Mouse (Mus musculus) adrenal gland, postnatal 25 days (tissue): ENCODE data around the gene Plpp1. TPM values are rescaled to one million over a fixed set of nuclear protein-coding genes. Genes with fewer than 3 reads are reported as not detected.

Source experiments
- DNase-seq: peaks from one replicate; pipeline ENCODE4 v3.0.0; 2021; ENCODE audit warnings: mixed read lengths
- total RNA-seq: library from RNA; stranded (reverse); gene quantifications from 2 replicates; pipeline ENCODE4 v1.2.3, GENCODE M21; 2021

The Plpp1 gene
- total RNA-seq, 1 experiment from 2014 or later: 226 TPM

DNA sequence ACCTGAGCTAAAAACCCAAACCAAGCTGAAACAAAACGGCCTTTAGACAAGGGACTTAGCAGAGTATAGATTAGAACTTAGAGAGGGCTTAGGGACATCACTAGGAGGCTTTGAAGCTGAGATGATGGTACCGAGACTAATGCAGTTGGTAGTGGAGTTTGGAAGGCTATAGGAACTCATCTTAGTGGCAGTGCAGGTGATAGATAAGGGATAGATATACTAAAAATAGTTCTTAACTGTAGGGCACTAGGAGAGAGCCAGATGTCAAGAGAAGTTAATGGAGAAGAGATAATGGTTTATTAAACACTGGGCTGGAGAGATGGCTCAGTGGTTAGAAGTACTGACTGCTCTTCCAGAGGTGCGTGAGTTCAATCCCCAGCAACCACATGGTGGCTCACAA lies 15.4 kb downstream of the Plpp1 start:
- no peak for DNase-seq

GRCm38 (mm10) chr13:112818125-112818524 lies 17.5 kb downstream of the Plpp1 start:
- no peak for DNase-seq

- DNase-seq: no peak
Measured at GRCm38 (mm10) chr13:112822413-112822812, 21.8 kb downstream of the Plpp1 start.

- DNase-seq: no peak
Measured at GRCm38 (mm10) chr13:112823236-112823910, 22.8 kb downstream of the Plpp1 start.

DNA sequence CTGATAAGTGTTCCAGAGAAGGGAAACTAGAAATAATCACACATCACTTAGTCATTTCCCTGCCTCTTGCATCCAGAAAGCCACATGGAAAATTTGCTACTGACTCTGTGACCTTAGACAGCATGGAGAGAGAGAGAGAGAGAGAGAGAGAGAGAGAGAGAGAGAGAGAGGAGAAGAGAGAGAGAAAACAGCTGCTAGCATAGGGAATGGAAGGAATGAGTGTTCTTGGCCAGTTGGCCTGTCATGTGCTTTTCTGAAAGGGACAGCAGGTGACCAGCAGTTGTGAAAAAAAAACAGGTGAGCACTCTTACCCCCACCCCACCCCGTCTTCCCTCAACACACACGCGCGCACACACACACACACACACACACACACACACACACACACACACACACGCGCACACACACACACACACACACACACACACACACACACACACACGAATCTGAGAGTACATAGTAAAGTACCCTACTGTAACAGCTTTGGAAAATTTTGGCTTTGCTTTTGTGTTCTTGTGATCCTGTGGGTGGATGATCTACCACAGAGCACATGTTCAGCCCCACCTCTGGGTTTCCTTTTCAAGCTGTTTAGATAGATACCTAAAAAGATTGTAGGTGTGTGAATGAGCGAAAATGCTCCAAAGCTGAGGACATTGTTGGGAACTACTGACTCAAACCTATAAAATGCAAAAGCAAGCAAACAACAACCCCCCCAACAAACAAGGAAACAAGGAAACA lies 23.5 kb downstream of the Plpp1 start:
- no peak for DNase-seq

DNA sequence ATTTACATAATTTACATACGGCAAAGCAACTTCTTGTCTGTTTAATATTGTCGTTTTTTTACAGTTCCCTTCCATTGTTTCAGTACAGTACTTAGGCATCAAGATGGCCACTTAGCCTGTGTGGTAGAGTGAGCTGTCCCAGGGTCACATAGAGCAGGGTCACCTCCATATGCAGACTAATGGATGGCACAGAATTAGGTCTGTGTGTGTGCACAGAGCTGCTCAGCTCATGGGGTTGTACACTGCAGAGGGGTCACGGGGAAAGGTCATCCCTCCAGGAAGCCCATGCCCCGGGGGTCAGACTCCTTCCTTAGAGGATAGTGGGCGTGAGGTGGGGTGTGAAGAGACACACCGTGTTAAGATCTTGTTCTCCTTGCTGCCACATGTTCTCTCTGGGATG lies 24.9 kb downstream of the Plpp1 start:
- no peak for DNase-seq

DNA sequence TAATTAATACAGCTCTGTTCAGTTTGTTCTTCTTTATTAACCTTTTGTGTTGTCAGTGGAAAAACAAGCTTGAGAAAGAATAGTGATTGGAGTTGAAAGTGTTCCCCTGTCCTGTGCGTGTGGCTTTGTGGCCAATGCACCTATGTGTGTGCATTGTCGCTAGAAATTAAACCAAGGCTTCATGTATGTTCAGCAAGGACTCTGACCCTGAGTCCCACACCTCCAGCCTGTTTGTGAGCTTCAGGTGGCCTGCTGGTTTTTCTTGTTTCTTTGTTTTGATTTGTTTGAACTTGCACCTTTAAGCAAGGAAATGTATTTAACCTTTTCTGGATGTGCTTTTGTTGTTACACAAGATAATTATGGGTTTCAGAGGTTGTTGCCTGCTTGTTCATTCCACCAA lies 29.0 kb downstream of the Plpp1 start:
- no peak for DNase-seq

DNA sequence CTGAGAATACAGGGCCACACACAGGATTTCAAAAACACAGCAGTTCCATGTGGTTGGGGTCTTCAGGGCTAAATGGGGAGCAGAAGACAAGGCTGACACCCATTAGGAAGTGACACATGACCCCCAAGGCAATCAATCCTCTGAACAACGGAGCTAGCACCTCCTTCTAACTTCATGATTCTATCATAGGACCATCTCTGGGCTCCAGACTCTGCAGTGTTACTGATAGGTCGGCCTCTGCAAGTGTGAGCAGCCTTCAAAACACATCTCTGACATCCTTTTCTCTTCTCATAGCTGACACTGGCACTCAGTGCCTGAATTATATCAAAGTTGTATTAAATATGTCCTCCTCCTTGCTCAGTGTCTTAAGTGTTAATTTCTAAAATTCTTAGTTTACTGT lies 32.0 kb downstream of the Plpp1 start:
- no peak for DNase-seq

GRCm38 (mm10) chr13:112833253-112833894 lies 32.8 kb downstream of the Plpp1 start:
- no peak for DNase-seq

GRCm38 (mm10) chr13:112833895-112834263 lies 33.3 kb downstream of the Plpp1 start:
- no peak for DNase-seq

DNA sequence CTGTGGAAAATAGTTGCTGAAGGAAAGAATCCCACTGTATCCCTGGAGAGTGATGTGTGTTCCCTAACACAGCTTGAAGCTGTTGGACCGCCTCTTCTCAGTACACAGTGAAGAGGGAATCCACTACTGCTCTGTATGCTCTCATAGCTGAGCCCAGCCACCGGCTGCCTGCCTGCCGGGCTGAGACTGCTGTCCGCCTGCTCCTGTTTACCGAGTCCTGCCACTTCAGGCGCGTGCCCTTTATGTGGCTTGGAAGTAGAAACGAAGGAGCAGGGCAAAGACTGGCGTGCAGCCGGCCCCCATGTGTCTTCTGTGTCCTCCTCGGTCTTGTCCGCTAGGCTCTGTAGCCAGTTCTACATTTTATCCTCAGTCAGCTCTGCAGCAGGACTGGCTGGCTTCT lies 34.5 kb downstream of the Plpp1 start:
- no peak for DNase-seq

DNA sequence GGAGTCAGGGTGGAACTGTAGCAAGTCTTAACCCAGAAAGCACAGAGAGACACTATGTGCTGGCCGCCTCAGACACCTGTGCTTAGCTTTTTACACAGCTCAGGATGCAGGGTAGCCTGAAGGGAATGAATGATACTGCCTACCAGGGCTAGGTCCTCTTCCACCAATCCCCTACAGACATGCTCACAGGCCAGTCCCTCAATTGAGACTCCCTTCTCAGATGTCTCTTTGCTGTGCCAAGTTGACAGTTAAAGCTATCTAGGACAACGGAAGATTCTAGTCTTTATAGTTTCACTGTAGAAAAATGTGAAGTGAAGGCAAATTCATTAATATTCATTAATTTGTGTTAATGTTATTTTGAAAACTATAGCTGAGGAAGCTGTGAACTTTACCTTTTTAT lies 36.4 kb downstream of the Plpp1 start:
- DNase-seq: no peak

- no peak for DNase-seq
Measured at GRCm38 (mm10) chr13:112837621-112838155, 37.1 kb downstream of the Plpp1 start.

GRCm38 (mm10) chr13:112838562-112839232 lies 38.1 kb downstream of the Plpp1 start:
- DNase-seq: no peak

DNA sequence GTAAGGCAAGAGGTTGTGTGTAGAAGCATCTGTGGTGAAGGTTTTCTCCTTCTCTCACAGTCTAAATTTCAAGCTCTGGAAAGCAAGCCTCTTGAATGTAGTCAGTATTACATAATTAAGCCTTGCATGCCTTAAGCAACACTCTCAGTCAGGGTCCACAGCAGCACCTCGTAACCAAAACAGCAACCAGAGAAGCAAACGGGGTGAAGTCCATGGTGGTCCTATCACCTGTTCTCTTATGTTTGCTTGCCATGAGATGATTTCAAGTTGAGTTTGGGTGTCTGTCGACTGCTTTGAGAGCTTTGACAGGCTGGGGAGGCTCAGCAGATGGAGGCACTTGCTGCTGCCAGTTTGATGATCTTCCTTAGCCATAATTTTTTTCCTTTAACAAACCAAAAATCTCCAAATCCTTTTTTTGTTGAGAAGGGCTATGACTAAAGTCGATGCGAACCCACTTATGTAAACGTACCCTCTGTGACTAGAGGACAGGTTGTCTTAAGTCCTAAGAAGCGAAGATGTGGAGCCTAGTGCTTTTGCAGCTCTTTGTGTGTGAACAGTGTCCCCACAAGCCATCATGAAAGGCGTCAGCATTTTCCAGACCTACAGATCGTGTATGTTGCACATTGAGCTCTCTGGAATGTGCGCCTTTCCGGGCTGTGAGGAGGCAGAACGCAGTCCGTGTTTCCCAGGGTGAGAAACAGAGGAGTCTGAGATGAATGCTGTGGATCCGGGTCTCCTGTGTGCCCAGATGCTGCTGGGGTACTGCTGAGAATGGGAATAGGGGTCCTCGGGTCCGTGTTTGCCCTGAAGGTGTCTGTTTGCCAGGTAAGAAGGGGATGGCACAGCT lies 39.9 kb downstream of the Plpp1 start:
- DNase-seq: no peak

GRCm38 (mm10) chr13:112845931-112846330 lies 45.3 kb downstream of the Plpp1 start:
- no peak for DNase-seq

DNA sequence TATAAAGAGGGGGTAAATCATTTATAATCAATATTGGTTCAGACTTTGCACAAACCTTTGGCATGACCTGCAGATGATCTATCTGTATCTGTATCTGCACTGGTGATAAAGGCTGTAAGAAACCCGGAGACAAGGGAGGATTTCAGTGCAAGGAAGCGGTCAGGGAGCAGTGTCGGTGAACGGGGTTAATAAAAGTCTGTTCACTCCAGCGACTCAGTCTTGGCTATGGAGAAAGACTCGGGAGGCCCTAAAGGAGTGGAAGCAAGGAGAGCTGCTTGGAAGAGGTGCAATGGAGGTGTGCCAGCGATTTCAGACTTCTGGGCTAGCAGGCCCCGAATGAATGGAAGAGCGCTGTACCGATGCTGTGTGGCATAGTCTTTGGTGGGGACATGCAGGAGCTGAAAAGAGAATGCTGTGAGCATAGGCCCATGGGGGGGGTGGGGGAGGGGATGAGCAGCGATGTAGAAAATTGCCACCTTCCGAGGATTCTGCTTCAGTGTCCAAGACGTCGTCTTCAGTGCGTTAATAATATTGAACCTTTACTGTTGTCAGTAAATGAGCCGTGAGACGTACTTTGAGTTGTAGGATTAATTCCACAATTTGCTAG lies 53.2 kb downstream of the Plpp1 start:
- no peak for DNase-seq

- no peak for DNase-seq
Measured at GRCm38 (mm10) chr13:112854402-112854801, 53.8 kb downstream of the Plpp1 start.

DNA sequence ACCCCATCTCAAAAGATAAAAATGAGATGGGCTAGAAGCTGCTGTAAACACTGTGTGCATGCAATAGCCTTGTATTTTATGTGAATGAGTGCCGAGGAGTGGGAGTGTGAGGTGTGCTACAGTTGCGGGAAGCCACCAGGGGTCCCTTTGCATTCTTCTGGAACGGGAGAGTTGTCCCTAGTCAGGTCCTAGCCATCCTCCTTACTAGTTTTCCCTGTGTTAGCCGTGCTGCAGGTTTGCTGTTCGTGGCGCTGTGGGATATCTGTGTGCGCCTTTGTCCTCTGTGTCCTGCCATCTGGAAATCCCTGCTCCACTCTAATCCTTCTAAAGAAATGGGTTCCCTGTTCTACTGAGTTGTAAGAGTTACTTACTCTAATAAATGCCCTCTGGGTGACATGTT lies 57.3 kb downstream of the Plpp1 start:
- no peak for DNase-seq

GRCm38 (mm10) chr13:112859574-112860134 lies 59.1 kb downstream of the Plpp1 start:
- DNase-seq: no peak

GRCm38 (mm10) chr13:112860370-112860769 lies 59.8 kb downstream of the Plpp1 start:
- no peak for DNase-seq
